Mouse (Mus musculus) layer of hippocampus, postnatal 14 days (tissue): ENCODE measurements around the gene Gm47791. TPM values are rescaled to one million over a fixed set of nuclear protein-coding genes. Genes with fewer than 3 reads are reported as not detected.

Source experiments
- DNase-seq, 2 experiments: peaks; one replicate each; pipeline ENCODE4 v3.0.0; 2021 to 2022; ENCODE audit warnings: low spot score in 2 of 2, mixed read lengths in 1 of 2
- long read RNA-seq, 2 experiments: library from polyadenylated mRNA; stranded (forward); transcript quantifications; one replicate each; pipeline ENCODE4 v2.0.0; 2021
- total RNA-seq, 2 experiments: library from RNA; stranded (reverse); gene quantifications; 2 replicates each; pipeline ENCODE4 v1.2.3; 2021

Gm47791 gene
- total RNA-seq: not detected
- long read RNA-seq, experiment 1: 0 reads
- long read RNA-seq, experiment 2: 0 reads

DNA sequence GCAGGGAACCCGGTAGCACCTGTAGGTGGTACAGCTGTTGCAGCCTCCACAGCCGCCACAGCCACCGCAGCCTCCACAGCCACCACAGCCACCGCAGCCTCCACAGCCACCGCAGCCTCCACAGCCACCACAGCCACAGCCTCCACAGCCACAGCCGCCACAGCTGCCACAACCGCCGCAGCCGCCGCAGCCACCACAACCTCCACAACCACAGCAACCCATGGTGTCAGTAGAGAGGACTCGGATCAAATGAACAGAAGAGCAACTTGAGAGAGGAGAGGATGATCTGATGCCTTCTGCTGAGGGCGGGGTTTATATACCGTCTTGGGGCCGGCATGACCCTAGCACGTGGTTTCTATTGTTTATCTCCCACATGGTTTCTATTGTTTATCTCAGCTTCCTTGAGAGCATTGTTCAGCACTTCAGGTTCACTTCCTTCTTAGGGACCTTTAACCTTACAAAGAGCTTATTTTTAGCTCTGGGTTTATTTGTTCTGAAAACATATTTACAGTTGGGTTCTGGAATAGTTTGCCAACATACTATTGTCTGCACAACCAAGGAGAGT is at the start of gene Gm47791:
Gene Gm47791 (minus strand): TSS at position 222 of the 565 bp plus-strand sequence.
- DNase-seq: no peak

DNA sequence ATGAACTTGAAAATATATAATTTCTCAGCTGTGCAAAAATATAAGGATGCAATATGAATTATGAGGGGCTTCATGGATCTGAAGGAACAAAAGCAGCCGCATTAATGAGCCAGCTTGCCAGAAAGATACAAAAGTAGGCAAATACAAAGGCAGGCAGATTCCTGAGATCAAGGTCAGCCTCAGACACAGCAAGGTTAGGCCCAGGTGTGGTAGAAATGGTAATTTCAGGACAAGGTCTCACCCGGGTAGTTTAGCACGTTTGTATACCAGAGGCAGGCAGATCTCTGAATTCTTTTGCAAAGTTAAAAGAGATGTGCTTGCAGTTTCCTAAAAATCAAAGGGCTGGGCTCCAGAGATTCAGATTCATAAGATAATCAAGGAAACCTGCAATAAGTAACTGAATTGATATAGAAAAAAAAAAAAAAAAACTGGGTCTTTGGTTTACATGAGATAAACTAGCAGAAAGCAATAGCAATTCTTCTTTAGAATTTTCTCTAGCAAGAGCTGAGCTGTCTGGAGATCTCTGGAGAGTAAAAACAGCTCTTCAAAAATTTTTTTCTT is 49.7 kb upstream of the Gm47791 start:
- no peak for DNase-seq

DNA sequence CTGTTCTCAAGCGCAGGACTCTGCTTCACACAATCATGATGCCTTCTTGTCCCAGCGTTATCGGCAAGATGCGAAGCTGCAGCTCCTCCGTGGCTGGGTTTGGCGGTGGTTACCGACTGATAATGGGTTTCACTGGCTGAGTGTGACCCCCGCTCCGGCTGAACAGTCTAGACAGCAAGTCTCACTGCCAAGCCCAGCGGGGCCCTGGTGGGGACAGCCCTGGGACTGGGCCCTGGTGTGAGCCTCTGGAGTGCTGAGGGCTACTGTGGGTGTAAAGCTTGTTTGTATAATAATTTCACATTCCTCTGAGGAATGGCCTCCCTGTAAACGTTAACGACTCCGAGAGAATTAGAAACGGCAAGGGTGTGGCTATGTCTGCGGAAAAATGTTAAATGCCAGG is 49.1 kb upstream of the Gm47791 start:
- DNase-seq: no peak

DNA sequence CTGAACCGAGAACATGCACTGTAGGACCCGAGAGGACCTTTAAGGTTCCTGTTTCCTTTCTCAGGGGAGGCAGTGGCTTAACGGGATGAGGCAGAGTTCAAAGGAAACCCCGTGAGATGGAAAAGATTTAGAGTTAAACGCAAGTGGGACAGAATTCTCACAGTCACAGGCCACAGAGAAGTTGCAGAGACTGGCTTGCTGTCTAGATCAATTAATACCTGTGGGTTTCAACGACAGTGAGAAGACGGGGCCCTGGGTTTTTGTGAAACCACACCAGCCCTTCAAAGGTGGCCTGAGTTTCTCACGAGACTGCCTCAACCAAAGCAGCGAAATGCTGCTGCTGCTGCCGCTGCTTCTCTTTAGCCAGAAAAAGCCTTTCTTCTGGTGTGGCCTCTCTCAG is 48.3 kb upstream of the Gm47791 start:
- DNase-seq: no peak

- no peak for DNase-seq
Measured at GRCm38 (mm10) chr1:82815941-82816716, 45.1 kb upstream of the Gm47791 start.

GRCm38 (mm10) chr1:82811766-82812165 is 40.7 kb upstream of the Gm47791 start:
- no peak for DNase-seq

GRCm38 (mm10) chr1:82808564-82808963 is 37.5 kb upstream of the Gm47791 start:
- DNase-seq: no peak

GRCm38 (mm10) chr1:82807206-82807605 is 36.2 kb upstream of the Gm47791 start:
- no peak for DNase-seq

DNA sequence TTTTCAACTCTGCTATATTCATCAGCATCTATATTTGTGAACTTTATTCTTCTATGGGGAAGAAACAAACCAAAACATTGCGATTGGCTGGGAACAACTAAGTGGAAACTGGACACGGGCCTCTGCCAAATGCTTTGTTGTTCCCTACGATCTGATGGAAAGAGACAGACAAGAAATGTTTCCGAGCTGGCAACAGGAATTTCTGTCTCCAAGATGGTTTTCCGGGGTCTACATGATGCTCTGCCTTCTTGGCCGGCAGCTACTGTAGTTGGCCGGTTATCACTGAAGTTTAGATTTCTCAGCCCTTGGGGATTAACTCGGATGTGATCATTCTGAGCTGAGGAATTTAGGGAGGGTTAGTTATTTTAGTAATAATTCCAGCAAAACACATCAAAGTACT is 35.3 kb upstream of the Gm47791 start:
- no peak for DNase-seq

DNA sequence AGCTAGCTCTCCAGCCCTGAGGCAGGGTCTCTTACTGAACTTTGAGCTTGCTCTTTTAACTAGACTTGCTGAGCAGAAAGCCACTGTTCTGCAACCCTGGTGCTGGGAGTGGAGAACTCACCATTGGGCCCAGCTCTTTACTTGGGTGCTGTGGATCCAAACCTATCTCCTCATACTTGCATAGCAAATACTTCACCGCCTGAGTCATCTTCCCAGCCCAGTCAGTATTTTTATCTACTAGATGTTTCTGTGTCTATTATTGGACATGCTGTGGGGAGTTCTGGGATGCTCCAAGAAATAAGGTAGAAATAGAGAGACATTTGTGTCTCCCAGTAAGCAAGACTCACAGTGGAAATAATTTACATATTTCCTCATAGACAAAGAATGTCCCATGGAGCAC is 33.0 kb upstream of the Gm47791 start:
- no peak for DNase-seq

DNA sequence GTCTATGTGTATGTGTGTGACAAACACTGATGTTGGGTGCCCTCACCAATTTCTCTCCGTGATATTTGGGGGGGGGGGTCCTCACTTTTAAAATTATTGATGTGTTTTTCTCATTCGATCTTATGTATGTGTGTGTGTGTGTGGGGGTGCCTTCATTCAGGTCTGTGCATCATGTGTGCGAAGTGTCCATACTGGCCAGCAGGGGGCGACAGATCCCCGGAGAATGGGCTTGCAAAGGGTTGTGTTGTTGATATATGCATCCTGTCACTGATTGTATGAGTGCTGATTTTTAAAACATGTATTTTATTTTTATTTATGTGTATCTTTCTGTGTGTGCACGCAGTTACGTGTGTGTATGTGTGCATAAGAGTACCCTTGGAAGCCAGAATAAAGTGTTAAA is 32.6 kb upstream of the Gm47791 start:
- DNase-seq: no peak

DNA sequence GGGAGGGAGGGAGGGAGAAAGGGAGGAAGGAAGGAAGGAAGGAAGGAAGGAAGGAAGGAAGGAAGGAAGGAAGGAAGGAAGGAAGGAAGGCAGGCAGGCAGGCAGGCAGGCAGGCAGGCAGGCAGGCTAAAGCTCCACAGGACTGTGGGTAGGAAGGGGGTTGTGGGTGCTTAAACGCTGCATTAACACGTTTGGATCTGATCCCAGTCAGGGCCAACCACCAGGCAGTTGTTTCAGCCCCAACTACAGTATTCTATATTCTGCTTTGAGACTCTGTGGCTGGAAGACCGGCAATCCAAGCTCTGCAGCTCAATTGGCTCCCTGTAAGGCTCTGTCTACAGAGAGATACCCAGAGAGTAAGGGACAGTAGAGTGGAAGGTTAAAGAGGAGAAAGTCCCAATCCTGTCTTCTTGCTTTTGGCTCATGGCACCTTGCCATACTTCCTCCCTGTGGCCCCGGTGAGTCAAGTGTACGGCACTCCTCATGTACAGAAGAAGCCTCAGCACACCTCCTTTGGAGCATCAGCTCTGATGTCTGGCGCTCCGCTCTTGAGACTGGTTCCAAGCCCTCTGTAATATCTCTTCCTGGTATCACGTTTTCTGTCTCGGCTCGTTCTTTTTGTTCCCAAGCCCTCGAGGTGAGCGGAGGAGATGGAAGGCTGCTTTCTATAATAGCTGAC is 30.2 kb upstream of the Gm47791 start:
- DNase-seq: no peak

- DNase-seq: peak in 1 of 2 experiments; percentile 36
Measured at GRCm38 (mm10) chr1:82798922-82799321, 27.9 kb upstream of the Gm47791 start.

GRCm38 (mm10) chr1:82798304-82798703 is 27.3 kb upstream of the Gm47791 start:
- DNase-seq: no peak

DNA sequence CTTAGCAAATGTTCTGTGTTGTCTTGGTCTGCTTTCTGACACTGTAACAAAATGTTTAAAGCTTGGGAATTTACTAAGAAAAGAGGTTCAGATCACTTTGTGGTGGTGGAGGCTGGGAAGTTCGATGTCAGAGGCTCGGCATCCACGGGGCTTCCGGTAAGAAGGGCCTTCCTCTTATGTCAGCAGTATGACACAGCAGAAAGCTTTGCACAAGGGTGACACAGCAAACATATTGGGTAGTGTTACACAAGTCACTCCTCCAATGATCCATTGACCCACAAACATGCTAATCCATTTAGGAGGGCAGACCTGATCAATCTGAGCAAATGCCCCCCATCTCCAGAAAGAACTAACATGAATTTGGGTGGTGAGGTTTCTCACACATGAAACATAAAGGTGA is 26.0 kb upstream of the Gm47791 start:
- DNase-seq: no peak

DNA sequence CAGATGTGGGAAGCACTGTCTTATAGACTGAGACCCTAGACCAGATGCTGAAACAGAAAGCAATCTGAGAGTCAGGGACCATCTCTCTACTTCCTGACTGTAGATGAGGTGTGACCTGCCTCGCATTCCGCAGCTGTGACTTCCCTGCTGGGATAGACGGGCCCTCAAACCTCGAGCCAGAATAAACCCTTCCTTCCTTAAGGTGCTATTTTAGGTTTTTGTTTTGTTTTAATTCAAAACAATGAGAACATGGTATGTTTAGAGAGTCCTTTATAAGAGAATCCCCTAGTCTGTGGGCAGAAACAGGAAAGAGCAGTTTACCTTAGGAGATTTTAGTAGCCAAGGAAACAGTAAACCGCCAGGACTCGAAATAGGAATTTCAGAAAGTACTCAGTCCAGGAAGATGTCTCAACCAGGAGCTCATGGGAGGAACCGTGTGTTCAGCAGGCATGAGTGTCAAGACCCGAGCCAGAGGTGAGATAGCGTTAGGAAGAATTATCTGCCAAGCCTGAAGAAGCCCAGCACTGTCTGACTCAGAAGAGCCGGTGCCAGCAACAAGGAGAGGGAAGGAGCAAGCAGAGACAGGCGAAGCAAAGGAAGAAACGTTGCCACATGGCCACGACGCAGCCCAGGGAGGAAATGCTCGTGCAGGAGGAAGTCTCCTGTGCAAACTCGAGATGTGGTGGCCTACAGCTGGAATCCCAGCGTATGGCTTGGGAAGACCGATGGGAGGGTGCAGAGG is 24.8 kb upstream of the Gm47791 start:
- no peak for DNase-seq

GRCm38 (mm10) chr1:82795211-82795610 is 24.2 kb upstream of the Gm47791 start:
- DNase-seq: no peak

DNA sequence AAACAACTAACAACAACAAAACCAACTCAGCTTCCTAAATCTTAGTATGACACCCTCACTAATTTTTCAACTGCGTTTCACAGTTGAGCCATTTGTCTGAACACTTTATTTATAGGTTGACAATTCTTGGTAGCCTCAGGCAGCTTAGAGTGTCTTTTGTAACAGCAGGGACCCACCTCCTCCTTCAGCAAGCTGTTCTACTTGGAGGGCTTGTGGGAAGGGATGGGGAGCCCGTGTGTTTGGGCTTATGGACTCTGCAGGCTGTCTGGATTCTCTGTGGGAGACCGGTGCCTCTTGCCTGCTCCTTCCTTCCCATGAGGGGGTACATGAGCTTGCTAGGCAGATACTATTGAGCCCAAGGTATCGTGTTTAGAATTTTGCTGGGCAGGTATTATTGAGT is 22.9 kb upstream of the Gm47791 start:
- peak; percentile 31 to 55 for DNase-seq

DNA sequence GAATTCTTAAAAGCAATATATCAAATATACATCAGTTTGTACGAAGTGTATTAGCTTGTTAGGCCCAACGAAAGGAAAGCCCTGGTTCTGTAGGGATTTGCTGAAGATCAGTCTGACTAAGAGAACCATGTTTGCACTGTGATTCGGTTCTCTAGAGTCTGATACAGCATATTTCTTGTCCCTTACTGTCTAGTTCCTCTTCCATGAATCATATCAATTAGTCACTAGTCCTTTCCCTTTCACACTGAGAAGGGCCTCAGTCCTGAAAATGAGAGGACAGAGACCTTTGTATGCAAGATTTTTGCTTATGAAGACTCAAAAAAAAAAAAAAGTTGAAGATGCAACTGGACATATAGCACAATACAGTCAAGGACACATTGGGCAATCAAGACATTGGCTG is 22.1 kb upstream of the Gm47791 start:
- no peak for DNase-seq

DNA sequence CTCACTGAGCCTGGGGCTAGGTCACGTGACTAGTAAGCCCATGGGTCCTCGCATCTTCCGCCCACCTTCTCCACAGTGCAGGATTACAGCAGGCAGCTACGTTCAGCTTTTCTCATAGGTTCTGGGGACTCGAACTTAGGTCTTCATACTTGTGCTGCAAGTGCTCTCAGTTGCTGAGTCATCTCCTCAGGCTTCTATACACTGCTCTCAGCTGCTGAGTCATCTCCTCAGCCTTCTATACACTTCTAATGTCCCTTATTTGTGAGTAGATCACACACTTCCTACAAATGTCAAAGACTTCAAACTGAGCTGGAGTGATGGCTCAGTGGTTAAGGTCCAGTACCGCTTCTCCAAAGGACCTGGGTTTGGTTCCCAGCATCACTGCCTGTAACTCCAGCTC is 21.2 kb upstream of the Gm47791 start:
- DNase-seq: no peak

DNA sequence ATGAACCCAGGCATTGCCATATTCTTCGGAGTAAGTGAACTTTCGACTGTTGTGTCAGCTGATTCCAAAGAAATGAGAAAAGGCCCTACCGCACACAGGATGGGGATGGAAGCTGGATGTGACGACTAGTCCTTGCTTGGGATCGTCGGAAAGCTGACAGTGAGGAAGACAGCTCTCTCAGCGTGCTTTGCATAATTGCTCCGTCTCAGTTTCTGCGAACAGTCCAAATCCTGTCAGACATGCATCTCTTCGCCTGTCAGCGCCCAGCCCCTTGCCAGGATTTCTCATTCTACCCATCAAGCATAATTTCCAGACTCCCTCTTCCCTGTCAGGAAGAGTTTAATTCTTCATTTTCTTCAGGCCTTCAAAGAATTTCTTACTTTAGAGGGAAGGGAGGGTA is 20.1 kb upstream of the Gm47791 start:
- DNase-seq: no peak
